Mouse (Mus musculus) MEL-GATA-1-ER (cell line): ENCODE measurements at regions not wholly inside any gene's neighbourhood (a gene's known extent, or its start where the extent isn't known, plus 50 kb on each side); places are given as distances from the start of the nearest gene placed in this dataset.
"Not testable (repeated sequence)": the region's sequence is repeated elsewhere in the genome, so short reads cannot be mapped to it uniquely, and the experiment has no call there.

Source experiments
- DNase-seq: peaks from one replicate; pipeline ENCODE4 v3.0.0-alpha.2; 2012; ENCODE audit warnings: low read depth; ENCODE audit errors: extremely low read depth

GRCm38 (mm10) chr14:89922316-89922715, 1451.1 kb upstream of the Pcdh20 start:
- DNase-seq = no peak

DNA sequence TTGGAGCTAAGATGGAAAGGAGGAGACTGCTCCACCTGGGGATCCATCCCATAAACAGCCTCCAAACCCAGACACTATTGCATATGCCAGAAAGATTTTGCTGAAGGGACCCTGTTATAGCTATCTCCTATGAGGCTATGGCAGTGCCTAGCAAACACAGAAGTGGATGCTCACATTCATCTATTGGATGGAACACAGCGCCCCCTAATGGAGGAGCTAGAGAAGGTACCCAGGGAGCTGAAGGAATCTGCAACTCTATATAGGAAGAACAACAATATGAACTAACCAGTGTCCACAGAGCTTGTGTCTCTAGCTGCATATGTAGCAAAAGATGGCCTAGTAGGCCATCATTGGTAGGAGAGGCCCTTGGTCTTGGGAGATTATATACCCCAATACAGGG, 1449.4 kb upstream of the Pcdh20 start:
- DNase-seq = peak; percentile 13

- DNase-seq = not testable (repeated sequence)
Measured at GRCm38 (mm10) chr14:89898701-89899227, 1427.6 kb upstream of the Pcdh20 start.

DNA sequence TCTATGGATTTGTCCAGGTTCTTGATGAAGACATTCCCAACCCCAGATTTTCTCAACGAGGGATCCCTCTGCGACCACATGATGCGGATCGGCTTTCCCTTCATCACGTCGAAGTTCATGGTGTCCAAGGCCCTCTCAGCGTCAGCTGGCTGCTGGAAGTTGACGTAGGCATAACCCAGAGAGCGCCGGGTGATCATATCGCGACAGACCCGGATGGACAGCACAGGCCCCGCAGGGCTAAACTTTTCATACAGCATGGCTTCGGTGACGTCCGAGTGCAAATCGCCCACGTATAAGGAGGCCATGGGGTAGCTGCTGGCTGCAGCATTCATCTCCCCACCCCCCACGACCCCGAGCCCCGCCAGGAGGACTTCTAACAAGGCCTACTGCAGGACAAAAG, 1426.9 kb upstream of the Pcdh20 start:
- not testable (repeated sequence) for DNase-seq

DNA sequence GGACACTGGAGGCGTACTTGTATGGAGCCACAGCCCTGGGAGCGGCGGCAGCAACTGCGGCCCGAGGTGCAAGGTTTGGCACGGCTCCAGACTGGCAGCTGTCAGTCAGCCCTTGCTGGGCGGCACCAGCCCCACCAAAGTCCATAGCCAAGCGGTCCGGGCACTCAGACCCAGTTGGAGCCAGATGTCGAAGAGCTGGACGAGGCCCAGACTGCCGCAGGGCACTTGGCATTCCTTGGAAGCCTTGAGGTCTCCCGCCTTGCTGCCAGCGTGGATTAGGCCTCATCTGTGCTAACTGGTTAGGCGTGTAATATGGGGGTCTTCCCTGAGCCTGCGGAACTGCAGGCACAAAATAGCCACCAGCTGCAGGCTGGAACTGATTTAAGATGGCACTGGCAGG, 1425.7 kb upstream of the Pcdh20 start:
- DNase-seq = not testable (repeated sequence)
